Mouse (Mus musculus) MEL (cell line): ENCODE results near the gene Rsg1.

Experiments
- BHLHE40 ChIP-seq: IDR thresholded peaks from 2 replicates; pipeline ENCODE4 v1.6.1; 2012; ENCODE audit warnings: low read depth, mild to moderate bottlenecking, inconsistent platforms, low read length, improper control_type of control experiment, borderline replicate concordance
- CHD2 ChIP-seq: IDR thresholded peaks from 2 replicates; pipeline ENCODE4 v1.6.1; 2011; ENCODE audit warnings: low read length, improper control_type of control experiment
- CTCF ChIP-seq, 3 experiments: IDR thresholded peaks in 2 of 3; conservative IDR thresholded peaks in 1 of 3; 2 replicates each; pipeline ENCODE4 v1.5.1; 2011 to 2012; ENCODE audit warnings: low read length in 3 of 3, low read depth in 2 of 3, mild to moderate bottlenecking in 2 of 3, improper control_type of control experiment in 1 of 3, inconsistent platforms in 1 of 3, mixed read lengths in 1 of 3, moderate library complexity in 1 of 3; ENCODE audit not compliant: control insufficient read depth in 1 of 3, insufficient read depth in 1 of 3, poor library complexity in 1 of 3, severe bottlenecking in 1 of 3
- JUND ChIP-seq: IDR thresholded peaks from 2 replicates; pipeline ENCODE4 v1.6.1; 2011; ENCODE audit warnings: low read depth, mild to moderate bottlenecking, improper control_type of control experiment, low read length
- MAX ChIP-seq: IDR thresholded peaks from 2 replicates; pipeline ENCODE4 v1.6.1; 2011; ENCODE audit warnings: low read length, improper control_type of control experiment
- POLR2A ChIP-seq, 2 experiments: IDR thresholded peaks; 2 replicates each; pipeline ENCODE4 v1.6.1; 2011 to 2012; ENCODE audit warnings: low read length in 2 of 2, mild to moderate bottlenecking in 2 of 2, control low read depth in 1 of 2, improper control_type of control experiment in 1 of 2, low read depth in 1 of 2, moderate library complexity in 1 of 2; ENCODE audit not compliant: control insufficient read depth in 1 of 2, insufficient read depth in 1 of 2, poor library complexity in 1 of 2
- RAD21 ChIP-seq: IDR thresholded peaks from 2 replicates; pipeline ENCODE4 v1.6.1; 2011; ENCODE audit warnings: mild to moderate bottlenecking, low read depth, low read length, improper control_type of control experiment
- TBP ChIP-seq: IDR thresholded peaks from 2 replicates; pipeline ENCODE4 v1.8.0; 2011; ENCODE audit warnings: low read depth, low read length, improper control_type of control experiment
- TCF12 ChIP-seq: IDR thresholded peaks from 2 replicates; pipeline ENCODE4 v1.6.1; 2014; ENCODE audit warnings: low read depth, mild to moderate bottlenecking, inconsistent platforms, low read length, improper control_type of control experiment, moderate library complexity
- UBTF ChIP-seq: IDR thresholded peaks from 2 replicates; pipeline ENCODE4 v1.6.1; 2012; ENCODE audit warnings: low read depth, mild to moderate bottlenecking, inconsistent platforms, low read length, improper control_type of control experiment, moderate library complexity, borderline replicate concordance; ENCODE audit not compliant: insufficient read depth
- USF1 ChIP-seq: IDR thresholded peaks from 2 replicates; pipeline ENCODE4 v1.6.1; 2014; ENCODE audit warnings: low read depth, mild to moderate bottlenecking, inconsistent platforms, low read length, improper control_type of control experiment, moderate library complexity

- TF ChIP-seq POLR2A (IDR thresholded peaks at IDR 0.05; ENCODE audit: control insufficient read depth in 1 of 2, insufficient read depth in 1 of 2, low read depth in 1 of 2, low read length in 2 of 2, poor library complexity in 1 of 2), result no peak
- no peak for TF ChIP-seq RAD21
- no peak for TF ChIP-seq JUND
- TF ChIP-seq TBP, result no peak
- TF ChIP-seq CTCF (IDR thresholded peaks at IDR 0.05 in 2 of 3, conservative IDR thresholded peaks at IDR 0.05 in 1 of 3; ENCODE audit: control insufficient read depth in 1 of 3, insufficient read depth in 1 of 3, low read depth in 2 of 3, low read length in 3 of 3, poor library complexity in 1 of 3, severe bottlenecking in 1 of 3), result no peak
- no peak for TF ChIP-seq CHD2
- TF ChIP-seq MAX, result no peak
- no peak for TF ChIP-seq TCF12
- TF ChIP-seq UBTF, result no peak
- TF ChIP-seq USF1, result no peak
- peak; percentile 65; the same call in 1 of the 2 replicates for TF ChIP-seq BHLHE40
These were observed 46.4 kb downstream of the Rsg1 start for GRCm38 (mm10) chr4:141260007-141260723.
